Mouse (Mus musculus): Measurements from ENCODE around the gene Gm21983. TPM values are rescaled to one million over a fixed set of nuclear protein-coding genes. Genes with fewer than 3 reads are reported as not detected.

Gm21983 gene
- polyA plus RNA-seq, 1 experiment: not detected

DNA sequence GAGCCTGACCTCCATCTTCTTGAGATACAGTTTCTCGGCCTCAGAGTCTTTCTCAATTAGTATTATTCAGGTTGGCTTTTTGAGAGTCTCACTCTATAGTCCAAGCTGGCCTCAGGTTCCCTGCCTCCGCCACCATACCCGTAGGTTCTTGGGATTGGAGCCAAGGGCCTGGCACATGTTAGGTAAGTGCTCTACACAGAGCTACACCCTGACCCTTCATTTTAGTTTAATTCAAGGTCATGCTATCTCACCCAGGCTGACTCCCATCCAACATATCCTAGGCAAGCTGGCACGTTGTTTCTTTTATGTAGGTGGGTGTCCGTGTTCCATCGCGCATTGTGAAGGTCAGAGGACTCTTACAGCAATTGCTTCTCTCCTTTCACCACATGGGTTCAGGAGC, 6.0 kb downstream of the Gm21983 start:
- TF ChIP-seq POLR2A (IDR thresholded peaks at IDR 0.05; ENCODE audit: borderline replicate concordance, low read depth, low read length) (no peak), CTCF (IDR thresholded peaks at IDR 0.05; ENCODE audit: low read depth, low read length) (no peak)
- Histone ChIP-seq H3K4me1 (ENCODE audit: control insufficient read depth, insufficient read depth, low read length) (peaks cover 9% of the 10 kb centered on the region), H3K27ac (ENCODE audit: insufficient read depth, low read depth, low read length) (no peak overlapping the region), H3K4me3 (ENCODE audit: insufficient read depth, low read length) (no peak overlapping the region)

DNA sequence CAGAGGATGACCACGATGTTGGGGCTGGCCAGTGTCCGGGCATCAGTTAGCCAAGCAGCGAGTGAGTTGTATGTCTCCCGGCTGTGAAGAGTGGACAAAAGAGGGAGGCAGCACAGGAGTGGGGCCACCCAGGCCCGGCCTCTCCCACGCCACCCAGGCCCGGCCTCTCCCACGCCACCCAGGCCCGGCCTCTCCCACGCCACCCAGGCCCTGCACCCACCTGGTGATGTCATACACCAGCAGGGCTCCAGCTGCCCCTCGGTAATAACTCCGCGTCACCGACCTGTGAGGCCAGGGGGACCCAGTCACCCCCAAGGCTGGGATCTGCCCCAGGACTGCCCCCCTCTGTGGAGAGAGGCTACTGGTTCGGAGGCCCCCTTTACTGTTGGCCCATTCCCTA, 6.4 kb downstream of the Gm21983 start:
- TF ChIP-seq POLR2A (IDR thresholded peaks at IDR 0.05; ENCODE audit: borderline replicate concordance, low read depth, low read length): no peak
- no peak for TF ChIP-seq CTCF (IDR thresholded peaks at IDR 0.05; ENCODE audit: low read depth, low read length)
- Histone ChIP-seq H3K4me1 (ENCODE audit: control insufficient read depth, insufficient read depth, low read length) (peaks cover 7% of the 10 kb centered on the region), H3K27ac (ENCODE audit: insufficient read depth, low read depth, low read length) (no peak overlapping the region), H3K4me3 (ENCODE audit: insufficient read depth, low read length) (no peak overlapping the region)

DNA sequence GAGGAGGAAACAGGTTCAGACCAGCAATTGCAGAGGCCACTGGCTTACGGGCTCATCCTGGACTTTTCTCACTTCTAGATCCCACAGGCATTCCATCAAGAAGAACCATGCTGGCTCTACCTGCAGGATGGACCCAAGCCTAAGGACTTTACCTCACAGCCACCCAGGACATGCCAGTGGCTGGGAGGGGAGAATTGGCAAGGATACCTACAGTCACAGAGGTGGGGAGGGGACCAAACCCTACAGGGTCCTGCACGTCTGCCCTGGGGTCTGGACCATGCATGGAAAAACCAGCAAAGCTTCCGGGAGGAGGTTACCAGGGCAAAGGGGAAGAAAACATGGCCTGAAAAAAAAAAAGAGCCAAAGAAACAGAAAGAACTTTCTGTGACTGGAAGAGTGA, 9.9 kb downstream of the Gm21983 start:
- no peak overlapping the region for H3K27ac ChIP-seq (ENCODE audit: insufficient read depth, low read depth, low read length)
- TF ChIP-seq POLR2A (IDR thresholded peaks at IDR 0.05; ENCODE audit: borderline replicate concordance, low read depth, low read length): no peak
- TF ChIP-seq CTCF (IDR thresholded peaks at IDR 0.05; ENCODE audit: low read depth, low read length): no peak
- no peak overlapping the region for H3K4me3 ChIP-seq (ENCODE audit: insufficient read depth, low read length)
- H3K4me1 ChIP-seq (ENCODE audit: control insufficient read depth, insufficient read depth, low read length): peaks cover 8% of the 10 kb centered on the region

DNA sequence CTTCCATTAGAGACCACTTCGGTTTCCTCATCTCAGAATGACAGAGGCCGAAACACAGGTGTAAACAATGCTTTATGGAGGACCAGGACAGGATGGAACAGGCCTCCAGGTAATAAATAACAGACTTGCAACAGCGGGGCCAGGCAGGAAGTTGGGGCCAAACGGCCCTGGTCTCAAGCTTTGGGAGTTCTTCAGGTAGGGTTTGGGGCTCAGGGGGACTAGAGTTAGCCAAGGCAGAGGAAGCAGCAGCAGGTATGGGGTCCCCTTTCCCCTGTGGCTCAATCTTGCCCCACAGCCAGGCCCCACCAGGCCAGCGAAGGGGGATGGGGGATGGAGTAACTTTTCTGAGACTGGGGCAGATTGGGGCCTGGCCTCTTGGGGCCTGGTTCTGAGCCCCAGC, 12.5 kb downstream of the Gm21983 start:
- Histone ChIP-seq H3K27ac (ENCODE audit: insufficient read depth, low read depth, low read length) (no peak overlapping the region), H3K4me1 (ENCODE audit: control insufficient read depth, insufficient read depth, low read length) (peaks cover 11% of the 10 kb centered on the region), H3K4me3 (ENCODE audit: insufficient read depth, low read length) (no peak overlapping the region)
- TF ChIP-seq POLR2A (IDR thresholded peaks at IDR 0.05; ENCODE audit: borderline replicate concordance, low read depth, low read length) (no peak), CTCF (IDR thresholded peaks at IDR 0.05; ENCODE audit: low read depth, low read length) (no peak)

DNA sequence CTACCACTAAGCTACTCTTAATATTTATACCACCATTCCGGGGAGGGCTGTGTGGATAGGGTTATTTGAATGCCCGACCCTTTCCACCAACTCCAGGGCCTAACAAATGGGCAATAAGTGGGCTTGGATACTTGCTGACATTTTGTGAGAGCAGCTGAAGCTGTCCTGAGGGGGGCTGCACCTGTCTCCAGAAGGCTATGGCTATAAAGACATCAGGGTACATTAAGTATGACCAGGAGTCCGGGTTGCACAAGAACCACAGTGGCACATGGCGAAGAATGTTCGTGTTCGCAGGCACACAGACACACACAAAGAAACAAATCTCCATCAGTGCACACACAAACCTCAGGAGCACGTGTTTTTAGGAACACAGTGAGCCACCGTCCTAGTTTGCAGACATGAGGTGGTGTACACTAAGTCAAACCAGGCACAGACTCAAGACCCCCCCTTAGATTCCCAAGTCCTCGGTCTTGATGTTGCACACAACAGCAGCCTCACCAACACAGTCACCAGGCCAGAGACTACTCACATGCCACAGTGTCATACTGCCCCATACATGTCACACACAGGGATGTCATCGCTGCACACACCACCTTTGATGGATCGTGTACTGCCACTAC, 13.3 kb downstream of the Gm21983 start:
- H3K4me1 ChIP-seq (ENCODE audit: control insufficient read depth, insufficient read depth, low read length): peaks cover 18% of the 10 kb centered on the region
- peak overlapping the region; percentile 87 for H3K4me3 ChIP-seq (ENCODE audit: insufficient read depth, low read length)
- TF ChIP-seq CTCF (IDR thresholded peaks at IDR 0.05; ENCODE audit: low read depth, low read length) (no peak), POLR2A (IDR thresholded peaks at IDR 0.05; ENCODE audit: borderline replicate concordance, low read depth, low read length) (no peak)
- peak overlapping the region; percentile 87 for H3K27ac ChIP-seq (ENCODE audit: insufficient read depth, low read depth, low read length)

DNA sequence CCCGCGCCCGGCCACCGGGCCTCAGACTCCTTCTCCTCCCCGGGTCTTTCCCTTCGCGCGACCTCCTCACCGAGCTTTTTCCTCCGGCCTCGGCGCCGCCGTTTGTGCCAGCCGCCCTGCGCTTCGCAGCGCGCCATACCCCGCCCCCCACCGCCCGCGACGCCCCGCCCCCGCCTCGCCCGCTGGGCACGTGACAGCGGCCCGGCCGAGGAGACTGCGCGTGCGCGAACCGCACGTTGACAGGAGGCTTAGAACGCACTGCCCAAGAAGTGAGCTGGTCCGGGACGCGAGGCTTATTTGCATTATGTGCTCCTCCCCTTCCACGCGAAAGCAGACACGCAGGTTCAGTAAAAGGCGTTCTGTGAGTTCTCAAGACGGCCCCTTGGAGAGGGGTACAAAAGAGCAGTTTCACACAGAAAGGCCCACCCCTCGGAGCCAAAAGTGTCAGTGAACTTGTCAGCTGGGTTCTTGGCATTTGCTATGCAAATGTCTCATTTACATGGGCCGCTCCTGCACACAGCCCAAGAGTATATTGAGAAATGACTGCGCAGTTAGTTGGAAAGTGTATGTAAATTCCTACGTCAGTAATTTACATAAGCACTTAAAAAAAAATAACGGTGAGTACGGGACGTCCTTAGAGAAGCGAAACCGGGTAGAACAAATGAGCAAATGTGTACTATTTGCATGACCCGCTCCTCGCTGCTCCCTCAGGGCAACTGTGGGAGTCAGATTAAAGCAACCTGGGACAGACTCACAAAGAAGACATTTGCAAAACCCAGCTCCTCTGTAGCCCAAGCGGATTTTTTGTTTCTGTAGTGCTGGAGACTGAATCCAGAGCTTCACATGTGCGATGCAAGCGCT, 14.0 kb downstream of the Gm21983 start, which contains the start of gene Egln2:
Gene Egln2, minus strand, starts transcription at position 189 of the 861 bp plus-strand sequence.
- TF ChIP-seq CTCF (IDR thresholded peaks at IDR 0.05; ENCODE audit: low read depth, low read length): no peak
- no peak for TF ChIP-seq POLR2A (IDR thresholded peaks at IDR 0.05; ENCODE audit: borderline replicate concordance, low read depth, low read length)
- Histone ChIP-seq H3K4me3 (ENCODE audit: insufficient read depth, low read length) (peak within 1 kb of the TSS; percentile 87), H3K4me1 (ENCODE audit: control insufficient read depth, insufficient read depth, low read length) (peaks cover 24% of the 10 kb centered on the region), H3K27ac (ENCODE audit: insufficient read depth, low read depth, low read length) (peak within 1 kb of the TSS; percentile 95)

DNA sequence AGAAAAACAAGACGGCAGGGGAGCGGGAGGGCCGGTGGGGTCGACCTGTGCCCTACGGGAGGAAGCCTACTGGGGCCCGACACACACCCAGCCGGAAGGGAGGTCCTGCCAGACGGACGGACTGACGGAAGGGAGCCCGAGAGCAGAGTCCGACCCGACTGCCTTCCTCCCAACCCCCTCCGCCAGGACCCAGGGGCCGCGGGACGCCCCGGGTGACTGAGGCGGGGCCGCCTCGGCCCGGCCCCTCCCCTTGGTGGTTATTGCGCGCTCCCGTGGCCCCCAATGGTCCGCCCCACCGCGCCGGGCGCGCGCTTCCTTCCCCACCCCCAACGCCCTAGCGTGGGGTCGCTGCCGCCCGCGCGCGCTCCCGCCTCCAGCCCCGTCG, 14.7 kb downstream of the Gm21983 start:
- peaks cover 30% of the 10 kb centered on the region for H3K4me1 ChIP-seq (ENCODE audit: control insufficient read depth, insufficient read depth, low read length)
- TF ChIP-seq POLR2A (IDR thresholded peaks at IDR 0.05; ENCODE audit: borderline replicate concordance, low read depth, low read length) (no peak), CTCF (IDR thresholded peaks at IDR 0.05; ENCODE audit: low read depth, low read length) (no peak)
- H3K27ac ChIP-seq (ENCODE audit: insufficient read depth, low read depth, low read length): peak overlapping the region; percentile 95
- peak overlapping the region; percentile 87 for H3K4me3 ChIP-seq (ENCODE audit: insufficient read depth, low read length)

DNA sequence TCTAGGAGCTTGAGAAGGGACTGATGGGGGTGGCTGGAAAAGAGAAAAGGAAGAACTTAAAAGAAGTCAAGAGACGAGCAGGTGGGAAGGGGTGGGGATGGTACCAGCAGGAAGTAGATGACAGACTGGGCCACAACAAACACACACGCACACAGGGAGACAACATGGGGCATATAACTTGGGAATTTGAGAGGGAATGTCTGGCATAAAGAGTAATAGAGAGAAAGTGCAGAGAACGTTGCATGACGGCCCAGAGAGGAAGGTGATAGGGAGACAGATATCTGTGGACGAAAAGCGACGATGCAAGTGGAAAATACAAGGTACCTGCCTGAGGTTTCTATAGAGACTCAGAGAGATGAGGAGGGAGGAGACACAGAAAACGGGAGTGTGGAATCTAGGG, 15.2 kb downstream of the Gm21983 start:
- H3K4me1 ChIP-seq (ENCODE audit: control insufficient read depth, insufficient read depth, low read length): peaks cover 35% of the 10 kb centered on the region
- peak overlapping the region; percentile 87 for H3K4me3 ChIP-seq (ENCODE audit: insufficient read depth, low read length)
- TF ChIP-seq POLR2A (IDR thresholded peaks at IDR 0.05; ENCODE audit: borderline replicate concordance, low read depth, low read length) (no peak), CTCF (IDR thresholded peaks at IDR 0.05; ENCODE audit: low read depth, low read length) (no peak)
- H3K27ac ChIP-seq (ENCODE audit: insufficient read depth, low read depth, low read length): peak overlapping the region; percentile 95

DNA sequence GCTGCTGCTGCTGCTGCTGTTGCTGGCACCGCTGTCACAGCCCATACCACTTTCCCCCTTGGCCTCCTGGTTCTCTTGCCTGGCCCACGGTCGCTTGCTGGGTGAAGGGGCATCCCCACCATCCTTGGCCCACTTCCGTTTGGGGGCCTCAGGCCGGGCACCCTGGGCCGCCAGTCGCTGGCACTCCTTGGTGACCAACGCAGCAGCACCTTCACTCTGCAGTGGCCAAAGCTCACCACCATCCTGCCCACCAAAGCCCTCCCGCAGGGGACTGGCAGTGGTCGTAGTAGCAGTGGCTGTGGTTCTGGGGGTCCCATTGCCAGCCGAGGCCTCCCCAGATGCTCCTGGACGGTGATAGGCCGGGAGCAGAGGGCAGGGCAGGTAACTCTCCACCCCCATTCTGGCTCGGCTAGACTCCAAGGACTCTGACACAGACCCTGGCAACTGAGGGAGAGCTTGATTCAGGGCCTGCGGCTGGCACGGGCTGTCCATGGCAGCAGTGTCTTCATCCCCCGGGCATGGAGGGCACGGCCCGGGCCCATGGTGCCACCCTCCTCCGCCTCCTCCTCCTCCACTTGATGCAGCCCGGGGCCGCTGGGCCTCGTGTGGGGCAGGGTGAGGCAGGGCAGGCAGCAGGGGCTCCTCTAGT, 15.8 kb downstream of the Gm21983 start:
- TF ChIP-seq POLR2A (IDR thresholded peaks at IDR 0.05; ENCODE audit: borderline replicate concordance, low read depth, low read length): no peak
- no peak for TF ChIP-seq CTCF (IDR thresholded peaks at IDR 0.05; ENCODE audit: low read depth, low read length)
- H3K4me3 ChIP-seq (ENCODE audit: insufficient read depth, low read length): peak overlapping the region; percentile 87
- H3K4me1 ChIP-seq (ENCODE audit: control insufficient read depth, insufficient read depth, low read length): peaks cover 40% of the 10 kb centered on the region
- no peak overlapping the region for H3K27ac ChIP-seq (ENCODE audit: insufficient read depth, low read depth, low read length)
